Mouse (Mus musculus): Measurements from ENCODE around the gene Slc25a3. TPM values are rescaled to one million over a fixed set of nuclear protein-coding genes. Genes with fewer than 3 reads are reported as not detected.

Slc25a3 gene
- polyA plus RNA-seq, 1 experiment, result 253 TPM

DNA sequence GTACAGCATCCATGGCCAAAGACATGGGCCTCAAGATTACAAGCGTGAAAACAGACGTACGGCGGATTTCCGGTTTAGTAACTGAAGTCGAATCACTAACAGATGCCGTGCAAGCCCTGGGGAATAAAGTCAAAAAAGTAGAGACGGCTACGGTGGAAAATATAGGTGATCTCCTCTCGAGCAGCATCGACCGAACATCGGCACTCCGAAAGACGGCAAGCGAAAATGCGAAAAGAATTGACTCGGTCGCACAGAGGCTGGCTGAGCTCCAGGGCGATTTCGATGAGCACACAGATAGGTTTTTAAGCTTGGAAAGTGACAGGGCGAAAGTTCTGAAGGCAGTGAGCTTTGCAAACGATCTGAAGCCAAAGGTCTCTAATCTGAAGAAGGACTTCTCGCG, 21.9 kb downstream of the Slc25a3 start:
- H3K36me3 ChIP-seq (replicated peaks; ENCODE audit: low read length), result peaks cover 30% of the 10 kb centered on the region
- TF ChIP-seq FLI1 (IDR thresholded peaks at IDR 0.05; ENCODE audit: low read length) (no peak), GATA1 (IDR thresholded peaks at IDR 0.05; ENCODE audit: borderline replicate concordance, low read length) (no peak)
- H3K4me1 ChIP-seq, result no peaks in the 10 kb centered on the region
- H3K27me3 ChIP-seq (replicated peaks), result no peaks in the 10 kb centered on the region
- no peak overlapping the region for H3K4me3 ChIP-seq (replicated peaks)
- no peaks in the 10 kb centered on the region for H3K9me3 ChIP-seq

DNA sequence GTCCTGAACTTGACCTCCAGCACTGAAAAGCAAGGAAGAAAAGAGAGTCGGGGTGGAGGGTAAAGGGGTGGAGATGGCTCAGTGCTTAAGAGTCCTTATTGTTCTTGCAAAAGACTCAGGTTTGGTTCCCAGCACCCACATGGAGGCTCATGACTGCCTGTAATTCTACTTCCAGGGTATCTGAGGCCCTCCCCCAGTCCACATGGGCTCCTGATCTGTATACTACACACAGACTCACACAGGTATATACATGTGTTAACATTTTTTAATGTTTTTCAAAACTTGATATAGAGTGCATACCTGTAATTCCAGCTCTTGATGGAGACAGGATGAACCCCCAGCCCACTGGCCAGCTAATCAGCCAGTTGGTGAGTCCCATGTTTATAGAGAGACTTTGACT, 23.8 kb downstream of the Slc25a3 start:
- Histone ChIP-seq H3K4me3 (replicated peaks) (no peak overlapping the region), H3K4me1 (no peaks in the 10 kb centered on the region; the same call in 1 of the 2 replicates), H3K27me3 (replicated peaks) (no peaks in the 10 kb centered on the region), H3K36me3 (replicated peaks; ENCODE audit: low read length) (peaks cover 42% of the 10 kb centered on the region), H3K9me3 (no peaks in the 10 kb centered on the region)
- TF ChIP-seq GATA1 (IDR thresholded peaks at IDR 0.05; ENCODE audit: borderline replicate concordance, low read length) (no peak), FLI1 (IDR thresholded peaks at IDR 0.05; ENCODE audit: low read length) (no peak)

DNA sequence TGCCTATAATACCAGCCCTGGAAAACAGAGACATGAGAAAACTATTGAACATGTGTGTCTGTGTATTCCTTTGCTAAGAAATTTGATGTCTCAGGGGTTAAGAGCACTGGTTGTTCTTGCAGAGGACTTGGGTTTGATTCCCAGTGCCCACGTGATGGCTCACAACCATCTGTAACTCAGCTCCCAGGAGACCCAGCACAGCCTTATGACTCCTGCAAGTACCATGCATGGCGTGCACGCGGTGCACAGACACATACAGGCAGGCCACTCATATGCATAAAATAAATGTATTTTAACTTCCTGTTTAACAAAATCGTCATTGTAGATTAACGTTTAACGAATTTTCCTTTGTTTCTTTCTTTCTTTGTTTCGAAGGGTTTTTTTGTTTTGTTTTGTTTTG, 25.8 kb downstream of the Slc25a3 start:
- H3K27me3 ChIP-seq (replicated peaks), result no peaks in the 10 kb centered on the region
- H3K36me3 ChIP-seq (replicated peaks; ENCODE audit: low read length), result peaks cover 60% of the 10 kb centered on the region
- H3K4me3 ChIP-seq (replicated peaks), result no peak overlapping the region
- TF ChIP-seq GATA1 (IDR thresholded peaks at IDR 0.05; ENCODE audit: borderline replicate concordance, low read length) (no peak), FLI1 (IDR thresholded peaks at IDR 0.05; ENCODE audit: low read length) (no peak)
- H3K9me3 ChIP-seq, result no peaks in the 10 kb centered on the region
- peaks cover 16% of the 10 kb centered on the region for H3K4me1 ChIP-seq

DNA sequence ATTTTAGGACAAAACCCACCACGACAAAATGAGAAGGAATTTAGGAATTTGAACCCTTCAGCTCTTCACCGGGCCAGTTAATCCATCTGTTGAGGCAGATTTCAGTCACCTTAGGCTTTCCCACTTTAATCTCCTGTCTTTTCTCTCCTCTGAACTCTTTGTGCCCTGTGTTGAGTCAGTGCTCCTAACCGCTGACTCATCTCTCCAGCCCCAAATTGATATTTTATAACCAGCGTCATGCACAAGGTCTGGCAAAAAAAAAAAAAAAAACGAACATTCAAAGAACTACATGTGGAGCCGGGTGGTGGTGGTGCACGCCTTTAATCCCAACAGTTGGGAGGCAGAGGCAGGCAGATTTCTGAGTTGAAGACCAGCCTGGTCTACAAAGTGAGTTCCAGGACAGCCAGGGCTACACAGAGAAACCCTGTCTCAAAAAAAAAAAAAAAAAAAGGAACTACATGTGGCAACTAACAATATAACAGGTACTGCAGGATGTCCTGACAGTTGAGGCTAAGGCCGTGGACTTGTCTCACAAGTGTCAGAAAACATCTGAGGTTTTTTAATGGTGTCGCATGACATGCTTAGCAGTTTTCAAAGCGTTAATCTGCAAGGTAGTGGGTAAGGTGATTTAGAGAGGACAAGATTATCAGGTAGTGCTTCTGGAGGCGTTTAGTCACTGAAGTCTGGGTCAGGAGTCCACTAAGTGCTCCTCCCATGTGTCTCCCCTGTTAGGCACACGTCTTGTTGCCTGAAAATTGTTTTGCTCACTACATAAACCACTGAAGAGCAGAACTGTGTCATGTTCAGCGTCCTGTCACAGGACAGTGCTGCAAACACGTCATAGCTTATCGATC, 29.4 kb downstream of the Slc25a3 start:
- H3K4me3 ChIP-seq (replicated peaks), result no peak overlapping the region
- H3K36me3 ChIP-seq (replicated peaks; ENCODE audit: low read length), result peaks cover 50% of the 10 kb centered on the region
- TF ChIP-seq FLI1 (IDR thresholded peaks at IDR 0.05; ENCODE audit: low read length) (no peak), GATA1 (IDR thresholded peaks at IDR 0.05; ENCODE audit: borderline replicate concordance, low read length) (no peak)
- H3K4me1 ChIP-seq, result peaks cover 16% of the 10 kb centered on the region
- no peaks in the 10 kb centered on the region for H3K9me3 ChIP-seq
- no peaks in the 10 kb centered on the region for H3K27me3 ChIP-seq (replicated peaks)

DNA sequence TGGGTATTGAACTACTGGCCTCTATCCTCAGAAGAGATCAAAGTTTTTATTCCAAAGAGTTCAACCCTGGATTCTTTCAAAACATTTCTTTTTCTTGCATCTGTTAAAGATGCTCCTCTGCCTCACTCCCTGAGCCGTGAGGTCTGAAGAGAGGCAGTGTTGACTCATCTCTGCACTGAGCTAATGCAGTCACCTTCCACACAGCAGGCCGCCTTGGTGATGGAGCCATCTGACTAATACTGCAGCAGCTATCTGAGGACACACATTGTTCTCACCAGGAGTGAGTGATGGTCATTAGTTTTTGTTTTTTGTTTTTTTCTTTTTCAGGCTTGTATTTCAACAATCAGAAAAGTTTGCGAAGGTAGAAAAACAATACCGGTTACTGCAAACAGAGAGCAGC, 31.0 kb downstream of the Slc25a3 start:
- peaks cover 41% of the 10 kb centered on the region for H3K36me3 ChIP-seq (replicated peaks; ENCODE audit: low read length)
- H3K9me3 ChIP-seq, result no peaks in the 10 kb centered on the region
- no peak for TF ChIP-seq GATA1 (IDR thresholded peaks at IDR 0.05; ENCODE audit: borderline replicate concordance, low read length)
- no peak for TF ChIP-seq FLI1 (IDR thresholded peaks at IDR 0.05; ENCODE audit: low read length)
- H3K4me3 ChIP-seq (replicated peaks), result no peak overlapping the region
- H3K4me1 ChIP-seq, result peaks cover 16% of the 10 kb centered on the region
- no peaks in the 10 kb centered on the region for H3K27me3 ChIP-seq (replicated peaks)

DNA sequence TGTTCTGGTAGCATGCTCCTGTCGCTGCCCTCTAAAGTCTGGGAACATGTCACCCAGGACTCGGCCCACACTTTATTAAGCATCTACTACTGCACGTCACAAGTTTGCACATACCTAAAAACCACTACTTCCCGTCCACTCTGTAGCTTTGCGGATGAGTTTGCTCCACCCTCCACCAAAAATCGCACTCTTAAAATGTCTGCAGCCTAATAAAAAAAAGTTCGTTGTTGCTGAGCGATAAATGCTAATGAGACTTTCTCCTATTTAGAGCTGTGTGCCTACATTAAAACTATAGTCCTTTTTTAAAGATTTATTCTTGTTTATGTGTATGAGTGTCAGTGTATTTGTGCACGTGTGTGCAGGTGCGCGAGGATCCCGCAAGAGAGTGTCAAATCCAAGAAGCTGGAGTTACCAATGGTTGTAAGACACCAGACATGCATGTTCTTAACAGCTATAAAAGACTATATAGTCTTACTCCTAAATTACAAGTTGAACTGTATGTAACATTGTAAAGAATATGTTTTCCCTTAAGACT, 40.4 kb downstream of the Slc25a3 start:
- peaks cover 20% of the 10 kb centered on the region for H3K4me1 ChIP-seq
- peak overlapping the region; percentile 96 for H3K4me3 ChIP-seq (replicated peaks)
- TF ChIP-seq FLI1 (IDR thresholded peaks at IDR 0.05; ENCODE audit: low read length), result no peak
- TF ChIP-seq GATA1 (IDR thresholded peaks at IDR 0.05; ENCODE audit: borderline replicate concordance, low read length), result no peak
- H3K36me3 ChIP-seq (replicated peaks; ENCODE audit: low read length), result peaks cover 25% of the 10 kb centered on the region
- H3K27me3 ChIP-seq (replicated peaks), result no peaks in the 10 kb centered on the region
- no peaks in the 10 kb centered on the region for H3K9me3 ChIP-seq

DNA sequence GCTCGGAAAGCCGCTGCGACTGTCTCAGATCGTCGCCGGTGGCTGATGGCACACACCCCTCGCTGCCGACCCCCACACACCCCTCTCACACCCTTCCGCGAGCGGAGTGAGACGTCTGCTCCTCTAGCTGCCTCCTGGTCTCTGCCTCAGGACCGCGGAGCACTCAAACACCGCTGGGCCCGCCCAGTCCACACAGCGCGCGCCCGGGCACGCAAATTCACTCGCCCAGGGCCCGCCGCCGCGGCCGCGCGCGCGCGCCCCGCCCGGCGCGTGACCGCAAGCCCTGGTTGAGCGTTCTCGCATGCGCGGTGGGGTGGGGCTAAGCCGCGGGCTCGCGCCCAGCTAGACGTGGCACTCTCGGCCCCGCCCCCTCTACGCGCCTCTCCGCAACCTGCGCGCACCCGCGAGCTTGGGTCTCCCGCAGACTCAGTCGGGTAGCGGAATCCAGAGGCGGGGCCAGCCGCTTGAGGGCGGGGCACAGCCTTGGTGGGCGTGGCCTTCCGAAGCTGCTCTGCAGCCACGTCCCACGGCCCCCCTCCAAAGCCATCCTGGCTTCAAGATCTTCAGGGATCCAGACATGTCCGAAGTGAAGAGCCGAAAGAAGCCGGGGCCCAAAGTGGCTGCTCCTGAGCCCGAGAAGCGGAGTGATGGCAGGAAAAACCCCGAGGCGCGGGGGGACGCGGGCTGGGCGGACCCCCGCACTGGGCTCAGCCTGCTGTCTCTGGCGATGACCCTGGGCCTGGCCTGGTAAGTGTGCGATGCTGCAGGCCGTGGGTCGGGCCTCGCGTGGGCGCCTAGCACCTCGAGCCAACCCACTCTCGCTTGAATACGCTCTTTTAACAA, 41.1 kb downstream of the Slc25a3 start, which contains the start of the genes Apaf1 and Ikbip:
Gene Apaf1 (minus strand): TSS at position 221 of the 843 bp plus-strand sequence.
Gene Ikbip (plus strand): TSS at position 391 of the 843 bp plus-strand sequence.
- Histone ChIP-seq H3K36me3 (replicated peaks; ENCODE audit: low read length) (peaks cover 31% of the 10 kb centered on the region), H3K4me3 (replicated peaks) (peak within 1 kb of the TSS; percentile 96), H3K9me3 (no peaks in the 10 kb centered on the region), H3K4me1 (peaks cover 23% of the 10 kb centered on the region), H3K27me3 (replicated peaks) (no peaks in the 10 kb centered on the region)
- TF ChIP-seq FLI1 (IDR thresholded peaks at IDR 0.05; ENCODE audit: low read length) (no peak), GATA1 (IDR thresholded peaks at IDR 0.05; ENCODE audit: borderline replicate concordance, low read length) (no peak)

DNA sequence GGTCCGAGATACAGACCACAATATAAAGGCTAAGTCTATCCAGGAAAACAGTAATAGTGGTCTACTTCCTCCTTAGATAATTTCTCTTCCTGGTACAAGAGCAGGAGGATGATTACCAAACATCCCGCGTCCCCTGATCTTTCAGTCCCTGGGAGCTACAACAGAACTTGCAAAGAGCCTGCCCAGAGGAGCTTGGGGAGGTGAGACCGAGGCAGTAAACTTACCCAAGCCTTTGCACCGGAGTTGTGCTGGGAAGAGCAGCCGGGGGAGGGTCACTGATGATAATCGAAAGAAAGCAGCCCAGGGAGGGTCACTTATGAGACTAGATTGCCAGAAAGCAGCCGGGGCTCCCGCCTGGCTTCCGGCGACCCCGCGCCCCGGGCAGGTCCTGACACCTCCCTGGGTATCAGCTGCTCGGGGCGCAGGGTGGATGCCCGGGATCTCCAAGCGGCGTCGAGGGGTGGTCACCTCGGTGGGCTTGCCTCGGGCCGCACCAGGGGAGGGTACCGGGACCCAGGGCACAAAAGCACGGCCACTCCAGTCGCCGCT, 41.8 kb downstream of the Slc25a3 start:
- Histone ChIP-seq H3K9me3 (no peaks in the 10 kb centered on the region), H3K4me1 (peaks cover 29% of the 10 kb centered on the region), H3K4me3 (replicated peaks) (peak overlapping the region; percentile 96), H3K27me3 (replicated peaks) (no peaks in the 10 kb centered on the region), H3K36me3 (replicated peaks; ENCODE audit: low read length) (peaks cover 34% of the 10 kb centered on the region)
- TF ChIP-seq GATA1 (IDR thresholded peaks at IDR 0.05; ENCODE audit: borderline replicate concordance, low read length) (no peak), FLI1 (IDR thresholded peaks at IDR 0.05; ENCODE audit: low read length) (no peak)

DNA sequence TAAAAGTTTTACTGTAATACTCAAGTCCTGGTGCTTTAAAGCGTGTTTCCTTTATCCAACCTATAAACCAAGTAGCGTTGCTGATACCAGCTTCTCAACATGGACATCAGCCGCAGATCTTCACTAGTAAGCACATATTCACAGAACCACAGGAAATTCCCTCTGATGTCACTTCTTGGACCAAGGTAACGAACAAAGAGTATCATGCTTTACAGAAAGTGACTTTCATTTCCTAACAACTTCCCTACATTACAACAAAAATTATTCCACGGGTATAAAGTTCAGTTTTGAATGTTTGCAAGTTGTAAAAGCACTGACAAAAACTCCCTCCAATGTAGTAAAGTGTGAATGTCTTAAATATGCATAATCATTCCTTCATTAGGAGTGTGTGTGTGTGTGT, 43.3 kb downstream of the Slc25a3 start:
- H3K36me3 ChIP-seq (replicated peaks; ENCODE audit: low read length), result peaks cover 45% of the 10 kb centered on the region
- H3K27me3 ChIP-seq (replicated peaks), result no peaks in the 10 kb centered on the region
- H3K4me1 ChIP-seq, result peaks cover 33% of the 10 kb centered on the region
- H3K9me3 ChIP-seq, result no peaks in the 10 kb centered on the region
- no peak for TF ChIP-seq GATA1 (IDR thresholded peaks at IDR 0.05; ENCODE audit: borderline replicate concordance, low read length)
- TF ChIP-seq FLI1 (IDR thresholded peaks at IDR 0.05; ENCODE audit: low read length), result no peak
- peak overlapping the region; percentile 81 for H3K4me3 ChIP-seq (replicated peaks)

Data from megakaryocyte, embryonic 14.5 days (primary cell).